Mouse (Mus musculus): ENCODE results near the gene Napsa.
A peak's percentile ranks its signal among the peaks of the same experiment; 100 is the strongest.

Napsa gene

GRCm38 (mm10) chr7:44572956-44573484, 840 bp downstream of the Napsa start:
- DNase-seq = no peak

- DNase-seq = no peak
Measured at GRCm38 (mm10) chr7:44576333-44576844, 4.2 kb downstream of the Napsa start.

- no peak for DNase-seq
Measured at GRCm38 (mm10) chr7:44581637-44582036, 9.5 kb downstream of the Napsa start.

DNA sequence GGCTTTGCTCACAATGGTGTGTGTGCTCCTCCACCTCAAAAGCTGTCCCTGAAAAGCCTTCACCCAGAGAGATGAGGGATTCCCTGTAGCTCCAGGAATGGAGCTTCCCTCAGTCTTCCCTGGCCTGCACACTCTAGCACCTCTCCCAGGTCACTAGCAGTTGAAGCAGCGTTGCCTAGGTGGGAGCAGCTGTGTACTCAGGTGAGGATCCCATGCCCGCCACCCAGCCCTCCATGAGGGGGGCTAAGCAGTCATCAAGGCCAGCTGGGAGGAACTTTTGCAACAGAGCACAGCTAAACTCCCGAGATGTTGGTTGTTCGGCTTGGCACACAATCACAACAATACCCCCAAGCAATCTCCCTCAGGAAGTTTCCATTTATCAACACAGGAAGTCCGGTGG, 10.5 kb downstream of the Napsa start:
- no peak for DNase-seq

- no peak for DNase-seq
Measured at GRCm38 (mm10) chr7:44583146-44583545, 11.0 kb downstream of the Napsa start.

DNA sequence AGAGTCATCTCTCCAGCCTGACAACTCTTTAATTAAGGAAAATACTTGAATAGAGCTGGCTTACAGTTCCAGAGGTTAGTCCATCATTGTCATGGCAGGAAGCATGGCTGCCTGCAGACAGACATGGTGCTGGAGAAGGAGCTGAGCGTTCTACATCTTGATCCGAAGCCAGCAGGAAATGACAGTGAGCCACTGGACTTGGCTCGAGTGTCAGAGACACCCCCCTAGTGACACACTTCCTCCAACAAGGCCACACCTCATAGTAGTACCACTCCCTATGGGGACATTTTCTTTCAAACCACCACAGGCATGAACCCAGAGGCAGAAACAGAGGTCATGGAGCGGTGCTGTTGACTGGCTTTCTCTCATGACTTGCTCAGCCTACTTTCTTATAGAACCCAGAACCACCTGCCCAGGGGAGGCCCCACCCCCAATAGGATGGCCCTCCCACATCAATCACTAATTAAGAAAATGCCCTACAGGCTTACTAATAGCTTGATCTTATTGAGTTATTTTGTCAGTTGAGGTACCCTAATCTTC, 12.2 kb downstream of the Napsa start:
- no peak for DNase-seq

GRCm38 (mm10) chr7:44584921-44585320, 12.7 kb downstream of the Napsa start:
- DNase-seq = no peak

- no peak for DNase-seq
Measured at GRCm38 (mm10) chr7:44585606-44586005, 13.4 kb downstream of the Napsa start.

- DNase-seq = no peak
Measured at GRCm38 (mm10) chr7:44586518-44586917, 14.3 kb downstream of the Napsa start.

- peak; percentile 66 to 69 for DNase-seq
Measured at GRCm38 (mm10) chr7:44586930-44587329, 14.8 kb downstream of the Napsa start.

GRCm38 (mm10) chr7:44587676-44588075, 15.5 kb downstream of the Napsa start:
- no peak for DNase-seq

DNA sequence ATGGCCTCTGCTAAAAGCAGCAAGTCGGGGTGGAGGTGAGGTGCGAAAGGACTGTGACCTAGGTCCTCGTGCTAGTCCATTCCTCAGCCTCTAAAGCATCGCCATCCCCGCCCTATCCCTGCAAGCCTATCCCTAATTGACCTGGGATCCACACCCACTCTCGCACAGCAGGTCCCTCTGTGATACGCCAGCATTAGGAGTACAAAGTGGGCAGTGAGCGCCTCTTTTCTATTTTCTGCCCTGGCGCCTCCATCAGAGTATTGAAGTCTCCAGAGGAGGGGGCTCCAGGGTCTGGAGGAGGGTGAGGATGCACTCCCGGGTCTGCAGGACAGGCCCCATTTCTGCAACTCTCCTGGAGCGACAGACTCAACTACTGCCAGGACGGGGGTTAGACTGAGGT, 16.2 kb downstream of the Napsa start:
- DNase-seq = no peak

- DNase-seq = peak; percentile 78 to 80
Measured at GRCm38 (mm10) chr7:44589149-44589548, 17.0 kb downstream of the Napsa start.

- DNase-seq = no peak
Measured at GRCm38 (mm10) chr7:44589946-44590345, 17.8 kb downstream of the Napsa start.

GRCm38 (mm10) chr7:44590402-44591347, 18.5 kb downstream of the Napsa start, which contains the start of gene Kcnc3:
Kcnc3 (plus strand) TSS chr7:44590664.
- peak; percentile 91 to 93 for DNase-seq

DNA sequence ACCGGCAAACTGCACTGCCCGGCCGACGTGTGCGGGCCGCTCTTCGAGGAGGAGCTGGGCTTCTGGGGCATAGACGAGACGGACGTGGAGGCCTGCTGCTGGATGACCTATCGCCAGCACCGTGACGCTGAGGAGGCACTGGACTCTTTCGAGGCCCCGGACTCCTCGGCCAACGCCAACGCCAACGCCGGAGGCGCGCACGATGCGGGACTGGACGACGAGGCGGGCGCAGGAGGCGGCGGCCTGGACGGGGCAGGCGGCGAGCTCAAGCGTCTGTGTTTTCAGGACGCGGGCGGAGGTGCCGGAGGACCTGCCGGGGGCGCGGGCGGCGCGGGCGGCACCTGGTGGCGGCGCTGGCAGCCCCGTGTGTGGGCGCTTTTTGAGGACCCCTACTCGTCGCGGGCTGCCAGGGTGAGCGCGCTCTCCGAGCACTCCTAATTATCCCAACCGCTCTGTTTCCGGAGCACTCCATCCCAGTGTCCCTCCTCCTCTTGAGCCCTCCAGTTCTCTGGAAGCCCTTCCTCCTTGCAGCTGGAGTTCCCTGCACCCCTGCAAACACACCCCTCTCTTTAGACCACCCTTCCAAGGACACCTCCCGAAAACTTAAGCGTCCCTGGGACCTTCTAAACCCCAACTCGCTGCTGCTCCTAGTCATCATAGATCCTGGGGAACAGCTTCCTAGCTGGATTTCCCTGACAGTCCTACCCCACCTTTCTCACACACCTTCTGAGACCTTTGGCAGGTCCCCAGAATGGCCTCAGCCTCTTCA, 19.4 kb downstream of the Napsa start:
- peak in 1 of 2 experiments; percentile 38 for DNase-seq

- DNase-seq = no peak
Measured at GRCm38 (mm10) chr7:44593051-44593450, 20.9 kb downstream of the Napsa start.

DNA sequence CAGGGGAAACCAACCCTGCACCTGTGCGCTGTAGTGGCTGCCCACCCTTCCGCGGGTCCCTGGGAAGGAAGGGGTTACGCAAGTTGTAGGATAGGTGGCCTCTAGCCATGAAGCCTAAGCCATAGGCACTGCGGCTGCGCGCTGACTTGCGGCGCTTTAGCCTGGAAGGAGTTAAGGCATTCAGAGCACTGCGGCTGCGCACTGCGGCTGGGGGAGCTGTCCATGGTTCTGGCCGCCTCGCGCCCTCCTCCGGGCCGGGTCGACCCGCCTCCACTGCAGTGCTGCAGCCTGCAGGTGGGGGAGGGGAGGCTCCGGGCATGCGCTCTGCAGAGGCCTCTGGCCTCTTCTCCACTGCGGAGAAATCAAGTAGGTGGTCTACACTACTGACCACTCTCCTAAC, 21.6 kb downstream of the Napsa start:
- DNase-seq = peak; percentile 90 to 91

GRCm38 (mm10) chr7:44594291-44594690, 22.1 kb downstream of the Napsa start:
- no peak for DNase-seq

DNA sequence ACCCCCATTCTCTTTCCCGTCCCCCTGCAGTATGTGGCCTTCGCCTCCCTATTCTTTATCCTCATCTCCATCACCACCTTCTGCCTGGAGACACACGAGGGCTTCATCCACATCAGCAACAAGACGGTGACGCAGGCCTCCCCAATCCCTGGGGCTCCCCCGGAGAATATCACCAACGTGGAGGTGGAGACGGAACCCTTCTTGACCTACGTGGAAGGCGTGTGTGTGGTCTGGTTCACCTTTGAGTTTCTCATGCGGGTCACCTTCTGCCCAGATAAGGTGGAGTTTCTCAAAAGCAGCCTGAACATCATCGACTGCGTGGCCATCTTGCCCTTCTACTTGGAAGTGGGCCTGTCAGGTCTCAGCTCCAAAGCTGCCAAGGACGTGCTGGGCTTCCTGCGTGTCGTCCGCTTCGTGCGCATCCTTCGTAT, 23.0 kb downstream of the Napsa start:
- no peak for DNase-seq

DNA sequence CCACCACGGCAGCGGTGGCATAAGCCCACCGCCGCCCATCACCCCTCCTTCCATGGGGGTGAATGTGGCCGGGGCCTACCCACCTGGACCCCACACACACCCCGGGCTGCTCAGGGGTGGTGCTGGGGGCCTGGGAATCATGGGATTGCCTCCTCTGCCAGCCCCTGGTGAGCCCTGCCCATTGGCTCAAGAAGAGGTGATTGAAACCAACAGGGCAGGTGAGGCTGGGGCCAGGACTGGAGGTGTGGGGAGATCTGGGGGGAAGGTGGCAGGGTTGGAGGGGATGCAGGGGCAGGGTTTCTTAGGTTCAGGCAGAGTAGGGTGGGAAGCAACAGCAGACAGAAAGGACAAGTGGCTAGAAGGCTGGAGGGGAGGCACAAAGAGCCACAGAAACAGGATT, 23.9 kb downstream of the Napsa start:
- no peak for DNase-seq

DNA sequence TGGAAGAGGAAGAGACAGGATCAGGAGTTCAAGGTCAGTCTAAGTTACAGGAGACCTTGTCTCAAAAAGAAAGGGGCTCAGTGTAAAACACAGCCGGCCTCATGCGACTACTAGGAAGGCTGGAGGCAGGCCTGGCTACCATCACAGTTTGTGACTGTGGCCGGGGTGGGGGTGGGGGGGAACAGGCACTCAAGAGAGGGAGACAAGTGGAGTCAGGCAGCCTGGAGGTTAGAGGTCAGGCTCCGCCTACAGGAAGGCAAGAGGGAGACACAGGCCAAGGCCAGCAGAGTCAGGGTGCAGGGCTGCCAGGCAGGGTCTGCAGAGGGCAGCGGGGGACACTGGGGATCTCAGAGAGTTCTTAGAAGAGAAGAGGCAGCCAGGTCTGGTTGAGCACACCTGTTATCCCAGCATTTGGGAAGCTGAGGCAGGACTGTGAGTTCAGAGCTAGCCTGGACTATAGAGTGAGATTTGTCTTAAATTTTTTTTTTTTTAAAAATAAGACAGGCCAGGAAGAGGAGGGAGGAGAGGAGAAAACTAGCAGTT, 24.9 kb downstream of the Napsa start:
- no peak for DNase-seq

- no peak for DNase-seq
Measured at GRCm38 (mm10) chr7:44597666-44598065, 25.5 kb downstream of the Napsa start.

Data from B cell, adult 2 months (primary cell).